Mouse (Mus musculus): ENCODE measurements around the gene Spen.

DNA sequence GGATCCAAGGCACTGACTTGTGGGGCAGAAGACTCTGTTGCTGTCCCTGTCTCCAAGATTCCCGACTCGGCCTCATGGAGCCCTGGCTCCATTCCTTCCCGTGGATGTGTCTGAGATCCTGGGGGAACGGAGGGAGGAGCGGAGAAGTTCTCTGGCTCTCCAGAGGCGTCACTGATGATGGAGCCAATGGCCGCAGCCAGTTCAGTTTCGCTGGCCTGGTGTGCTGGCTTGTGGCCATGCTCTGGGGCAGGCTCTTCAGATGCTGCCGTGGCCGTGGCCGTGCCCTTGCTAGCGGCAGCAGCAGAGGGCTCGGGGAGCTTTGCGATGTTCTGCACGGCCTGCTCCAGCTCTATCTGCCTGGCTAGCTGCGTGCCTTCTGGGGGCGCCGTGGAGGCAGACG, 64.0 kb downstream of the Spen start:
- TF ChIP-seq POLR2A (IDR thresholded peaks at IDR 0.05; ENCODE audit: borderline replicate concordance, extremely low read depth, low read depth, low read length) (no peak), CTCF (IDR thresholded peaks at IDR 0.05; ENCODE audit: insufficient read depth, low read length) (no peak)

Data from lung, adult 2 months (tissue).